Mouse (Mus musculus) left cerebral cortex, postnatal 10 days (tissue): Measurements from ENCODE around the gene 1700028J19Rik. TPM values are rescaled to one million over a fixed set of nuclear protein-coding genes. Genes with fewer than 3 reads are reported as not detected.
A peak's percentile ranks its signal among the peaks of the same experiment; 100 is the strongest.
"Not testable (repeated sequence)": the region's sequence is repeated elsewhere in the genome, so short reads cannot be mapped to it uniquely, and the experiment has no call there.

ENCODE experiments used
- DNase-seq, 2 experiments: peaks; one replicate each; pipeline ENCODE4 v3.0.0; 2021 to 2022; ENCODE audit warnings: low spot score in 2 of 2, mixed read lengths in 1 of 2; ENCODE audit errors: extremely low spot score in 1 of 2
- intact Hi-C: fragments of 180-260 bp; cut with DNase I; formaldehyde crosslinking; loops from one replicate; pipeline ENCODE4 v1.15.1; 2025
- total RNA-seq, 2 experiments: library from RNA; stranded (reverse); gene quantifications; 2 replicates each; pipeline ENCODE4 v1.2.3; 2021

Gene 1700028J19Rik
- total RNA-seq, 2 experiments from 2014 or later, result 0.91 to 0.94 TPM

DNA sequence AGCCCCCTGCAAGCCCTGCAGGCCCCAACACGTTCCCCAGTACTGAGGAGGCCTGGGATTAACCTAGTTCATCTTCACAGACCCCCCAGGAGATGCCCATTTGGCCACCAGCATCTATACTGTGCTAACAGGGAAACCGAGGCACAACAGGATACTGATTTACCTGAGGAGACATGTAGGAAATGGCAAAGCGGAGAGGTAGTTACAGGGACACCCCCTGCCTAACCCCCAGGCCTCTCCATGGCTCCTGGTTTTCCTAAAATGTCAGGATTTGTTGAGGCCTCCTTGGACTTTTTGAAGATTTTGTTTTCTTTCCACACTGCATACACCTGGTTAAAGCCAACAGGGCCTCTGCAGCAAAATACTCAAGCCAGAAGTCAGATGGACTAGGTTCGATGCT lies 10.8 kb upstream of the 1700028J19Rik start, which contains the start of gene Acp4:
Gene Acp4, minus strand, starts transcription at position 101 of the 400 bp plus-strand sequence.
- intact Hi-C loops, result no loop called here
- DNase-seq, result no peak

- intact Hi-C loops, result no loop called here
- no peak for DNase-seq
These were observed 8.4 kb upstream of the 1700028J19Rik start for GRCm38 (mm10) chr7:44254930-44255329.

GRCm38 (mm10) chr7:44253023-44253616 lies 6.6 kb upstream of the 1700028J19Rik start:
- DNase-seq, result peak in 1 of 2 experiments; percentile 44
- intact Hi-C loops, result no loop called here

GRCm38 (mm10) chr7:44250732-44251275 lies 4.3 kb upstream of the 1700028J19Rik start:
- intact Hi-C loops, result not testable (repeated sequence)
- DNase-seq, result peak in 1 of 2 experiments; percentile 44

DNA sequence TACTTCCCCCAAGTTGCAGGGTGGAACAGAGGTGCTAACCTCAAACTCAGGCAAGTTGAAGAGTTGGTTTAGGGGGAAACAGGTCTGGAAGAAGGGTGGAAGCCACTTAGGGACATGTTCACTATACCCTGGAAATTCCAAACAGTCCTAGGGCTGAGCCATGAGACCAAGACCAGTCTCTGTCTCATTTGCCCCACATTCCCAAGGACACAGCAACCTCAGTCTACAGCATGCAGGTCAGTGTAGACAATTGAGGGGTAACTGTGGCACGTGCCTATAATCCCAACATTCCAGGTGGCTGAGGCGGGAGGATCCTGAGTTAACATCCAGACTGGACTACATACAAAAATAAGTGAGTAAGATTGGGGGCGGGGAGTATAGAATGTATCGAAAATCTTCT lies 2.8 kb upstream of the 1700028J19Rik start:
- no peak for DNase-seq
- intact Hi-C loops, result no loop called here

DNA sequence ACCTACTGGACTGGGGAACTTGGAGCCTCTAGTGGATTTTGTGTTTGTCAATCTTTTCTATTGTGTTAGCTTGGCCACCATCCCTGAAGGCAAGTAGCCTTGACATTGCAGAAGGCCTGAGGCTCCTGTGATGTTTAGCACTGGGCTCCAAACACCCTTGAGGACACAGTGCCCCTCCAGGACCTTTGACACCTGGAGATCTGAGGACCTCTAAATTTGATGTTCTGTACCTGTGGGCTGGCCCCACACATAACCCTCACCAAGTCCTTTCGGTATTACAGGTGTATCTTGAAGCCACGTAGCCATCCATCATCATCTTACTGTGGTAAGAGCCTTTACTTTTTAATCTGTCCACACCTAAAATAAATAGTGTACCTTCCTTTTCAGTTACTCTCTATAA lies 1.5 kb upstream of the 1700028J19Rik start:
- intact Hi-C loops, result no loop called here
- no peak for DNase-seq

GRCm38 (mm10) chr7:44246984-44247470 lies 532 bp upstream of the 1700028J19Rik start:
- intact Hi-C loops, result no loop called here
- peak; percentile 53 to 67 for DNase-seq

GRCm38 (mm10) chr7:44244080-44244479 lies 2.4 kb downstream of the 1700028J19Rik start:
- intact Hi-C loops, result no loop called here
- DNase-seq, result no peak

- intact Hi-C loops, result no loop called here
- DNase-seq, result no peak
These were observed 5.3 kb downstream of the 1700028J19Rik start for GRCm38 (mm10) chr7:44241163-44241562.

DNA sequence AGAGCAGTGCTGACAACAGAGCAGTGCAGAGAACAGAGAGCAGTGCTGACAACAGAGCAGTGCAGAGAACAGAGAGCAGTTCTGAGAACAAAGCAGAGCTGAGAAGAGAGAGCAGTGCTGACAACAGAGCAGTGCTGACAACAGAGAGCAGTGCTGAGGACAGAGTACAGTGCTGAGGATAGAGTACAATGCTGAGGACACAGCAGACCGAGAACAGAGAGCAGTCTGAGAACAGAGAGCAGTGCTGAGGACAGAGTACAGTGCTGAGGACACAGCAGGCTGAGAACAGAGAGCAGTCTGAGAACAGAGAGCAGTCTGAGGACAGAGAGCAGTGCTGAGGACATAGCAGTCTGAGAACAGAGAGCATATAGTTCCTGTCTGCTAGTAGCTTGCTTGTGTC lies 5.8 kb downstream of the 1700028J19Rik start:
- DNase-seq, result no peak
- intact Hi-C loops, result no loop called here

DNA sequence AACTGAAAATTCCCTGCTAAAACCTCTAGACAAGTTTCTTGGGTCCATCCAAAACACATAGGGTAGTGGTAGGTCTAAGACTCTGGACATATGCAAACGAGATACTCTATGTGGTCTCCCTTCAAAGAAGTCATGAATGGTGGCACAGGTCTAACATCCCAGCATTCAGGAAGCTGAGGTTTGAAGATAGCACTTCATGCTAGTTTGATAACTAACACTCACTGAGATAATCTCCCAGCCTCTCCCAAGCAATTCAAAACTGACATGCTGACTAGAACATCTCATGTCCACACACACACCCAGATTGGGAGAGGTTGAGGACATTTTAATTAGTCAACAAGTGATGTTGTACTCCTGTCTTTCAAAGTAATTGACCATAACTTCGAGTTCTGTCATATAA lies 6.6 kb downstream of the 1700028J19Rik start:
- no peak for DNase-seq
- intact Hi-C loops, result no loop called here

- intact Hi-C loops, result no loop called here
- DNase-seq, result no peak
These were observed 10.6 kb downstream of the 1700028J19Rik start, which contains the start of gene Gm36864 for GRCm38 (mm10) chr7:44235909-44236308. TSS of gene Gm36864 (plus strand) at chr7:44236177.

GRCm38 (mm10) chr7:44225076-44225475 lies 21.4 kb downstream of the 1700028J19Rik start, which contains the start of gene Klk1:
TSS of gene Klk1 (plus strand) at chr7:44225360.
- DNase-seq, result no peak
- intact Hi-C loops, result no loop called here

- intact Hi-C loops, DNase-seq: not testable (repeated sequence)
These were observed 24.2 kb downstream of the 1700028J19Rik start for GRCm38 (mm10) chr7:44222335-44222734.

- DNase-seq, intact Hi-C loops: not testable (repeated sequence)
These were observed 24.9 kb downstream of the 1700028J19Rik start for GRCm38 (mm10) chr7:44221601-44222000.

DNA sequence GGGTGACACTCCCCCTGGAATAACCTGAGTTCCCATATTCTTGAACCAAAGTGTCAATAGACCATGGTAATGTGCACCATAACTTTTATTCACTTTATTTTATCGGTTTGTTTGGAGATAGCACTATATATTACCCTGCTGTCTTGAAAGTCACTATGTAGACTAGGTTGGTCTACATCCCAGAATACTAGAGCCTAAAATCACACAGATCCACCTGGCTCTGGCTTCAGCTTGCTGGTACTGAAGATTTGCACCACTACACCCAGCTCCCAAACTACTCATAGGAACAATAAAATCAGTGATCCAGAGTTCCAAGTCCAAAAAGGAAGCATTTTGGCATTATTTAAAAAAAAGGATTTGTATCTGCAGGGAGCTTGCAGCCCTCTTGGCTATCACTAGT lies 30.9 kb downstream of the 1700028J19Rik start, which contains the start of gene Klk1b5:
Gene Klk1b5, plus strand, starts transcription at position 301 of the 400 bp plus-strand sequence.
- intact Hi-C loops, result no loop called here
- DNase-seq, result no peak

DNA sequence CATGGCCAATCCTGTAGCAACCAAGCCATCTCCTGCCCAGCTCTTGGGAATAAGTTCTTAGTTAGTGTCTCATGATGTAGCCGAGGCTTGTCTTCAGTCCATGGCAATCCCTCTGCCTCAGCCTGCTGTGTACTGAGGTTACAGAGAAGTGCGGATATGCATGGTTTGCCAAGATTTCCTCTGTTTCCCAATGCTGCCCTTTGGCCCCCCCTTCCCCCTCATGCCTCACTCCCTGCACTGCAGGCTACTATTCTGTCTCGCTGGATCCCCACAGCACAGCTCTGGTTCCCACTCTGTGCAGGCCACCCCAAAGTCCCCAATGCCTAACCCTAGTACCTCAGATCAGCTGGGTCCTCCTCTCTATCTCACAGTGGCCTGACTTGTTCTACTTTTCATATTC lies 38.2 kb downstream of the 1700028J19Rik start:
- intact Hi-C loops, result no loop called here
- DNase-seq, result no peak

DNA sequence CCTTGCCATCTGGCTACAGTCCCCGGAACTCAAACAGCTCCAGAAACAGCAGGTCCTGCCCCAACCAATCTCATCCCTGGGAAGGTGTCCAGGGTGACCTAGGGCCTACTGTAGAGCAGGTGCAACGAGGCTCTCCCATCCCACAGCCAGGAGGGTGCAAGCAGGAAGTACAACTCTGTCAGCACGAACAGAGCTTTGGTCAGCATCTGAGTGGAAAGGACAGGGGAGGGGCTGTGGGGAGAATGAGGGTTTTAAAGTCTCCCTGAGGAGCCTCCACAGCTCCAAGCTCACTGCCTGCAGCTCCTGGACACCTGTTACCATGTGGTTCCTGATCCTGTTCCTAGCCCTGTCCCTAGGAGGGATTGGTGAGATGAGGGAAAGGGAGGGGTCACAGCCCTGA lies 39.4 kb downstream of the 1700028J19Rik start, which contains the start of gene Klk1b4:
Gene Klk1b4, plus strand, starts transcription at position 301 of the 400 bp plus-strand sequence.
- DNase-seq, intact Hi-C loops: not testable (repeated sequence)

DNA sequence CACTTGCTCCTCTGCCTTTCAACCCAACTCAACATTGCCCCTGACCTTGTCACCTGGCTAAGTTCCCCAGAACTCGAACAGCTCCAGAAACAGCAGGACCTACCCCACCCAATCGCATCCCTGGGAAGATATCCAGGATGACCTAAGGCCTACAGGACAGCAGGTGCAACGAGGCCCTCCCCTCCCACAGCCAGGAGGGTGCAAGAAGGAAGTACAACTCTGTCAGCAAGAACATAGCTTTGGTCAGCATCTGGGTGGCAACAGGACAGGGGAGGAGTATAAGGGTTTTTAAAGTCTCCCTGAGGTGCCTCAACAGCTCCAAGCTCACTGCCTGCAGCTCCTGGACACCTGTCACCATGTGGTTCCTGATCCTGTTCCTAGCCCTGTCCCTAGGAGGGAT lies 48.6 kb downstream of the 1700028J19Rik start, which contains the start of gene Klk1b3:
Gene Klk1b3, plus strand, starts transcription at position 301 of the 400 bp plus-strand sequence.
- DNase-seq, result no peak
- intact Hi-C loops, result no loop called here

GRCm38 (mm10) chr7:44193466-44193865 lies 53.0 kb downstream of the 1700028J19Rik start:
- intact Hi-C loops, DNase-seq: not testable (repeated sequence)
